Mouse (Mus musculus): ENCODE measurements at regions not wholly inside any gene's neighbourhood (a gene's known extent, or its start where the extent isn't known, plus 50 kb on each side); places are given as distances from the start of the nearest gene placed in this dataset.

DNA sequence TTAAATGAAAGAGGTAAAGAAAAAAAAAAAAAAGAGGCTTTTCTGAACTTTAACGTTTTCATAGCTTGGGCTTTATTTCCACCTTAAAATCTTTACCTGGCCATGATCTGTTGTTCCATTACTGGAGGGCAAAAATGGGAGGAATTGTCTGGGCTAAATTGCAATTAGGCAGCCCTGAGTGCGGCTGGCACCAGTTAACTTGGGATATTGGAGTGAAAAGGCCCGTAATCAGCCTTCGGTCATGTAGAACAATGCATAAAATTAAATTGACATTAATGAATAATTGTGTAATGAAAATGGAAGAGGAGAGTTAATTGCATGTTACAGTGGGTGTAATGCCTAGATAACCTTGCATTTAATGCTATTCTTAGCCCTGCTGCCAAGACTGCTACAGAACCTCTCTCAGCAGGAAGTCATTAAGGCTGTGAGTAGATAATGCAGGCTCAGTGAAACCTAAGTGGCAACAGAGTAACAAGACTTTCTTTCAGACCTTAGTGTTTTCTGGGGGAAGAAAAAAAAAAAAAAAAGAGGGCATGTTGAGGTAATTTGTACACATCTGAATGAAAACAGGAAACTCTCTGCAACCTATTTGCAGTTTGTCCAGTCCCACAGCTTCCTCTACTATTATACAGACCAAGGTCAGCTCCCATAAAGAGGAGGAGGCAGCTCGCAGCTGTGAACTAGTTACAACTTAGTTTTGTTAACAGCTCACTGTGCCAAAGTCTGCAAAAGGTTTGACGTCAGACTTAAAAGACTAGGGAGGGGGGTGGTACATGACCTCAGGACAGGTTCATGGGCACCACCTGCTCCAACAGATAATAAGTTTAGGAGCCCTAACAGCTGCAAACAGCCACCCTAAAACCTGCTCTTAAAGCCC is 290.4 kb downstream of the Lmo4 start:
- no peak overlapping the region for H3K27ac ChIP-seq (ENCODE audit: insufficient read depth, low read depth, low read length)
- WGBS: 18% methylated on average over 6 of the region's 6 CpGs
- no peaks in the 10 kb centered on the region for H3K36me3 ChIP-seq (ENCODE audit: control insufficient read depth, insufficient read depth, low read length)
- H3K4me3 ChIP-seq (ENCODE audit: low read depth, low read length): no peak overlapping the region
- no peaks in the 10 kb centered on the region for H3K4me1 ChIP-seq (ENCODE audit: control insufficient read depth, insufficient read depth, insufficient read length, low read length)
- TF ChIP-seq CTCF (IDR thresholded peaks at IDR 0.05; ENCODE audit: extremely low read depth, insufficient read length, insufficient replicate concordance, low read depth, low read length): no peak
- no peak for TF ChIP-seq POLR2A (IDR thresholded peaks at IDR 0.05; ENCODE audit: low read depth, low read length)
- H3K27me3 ChIP-seq (ENCODE audit: control insufficient read depth, insufficient read depth, low read length): no peaks in the 10 kb centered on the region

DNA sequence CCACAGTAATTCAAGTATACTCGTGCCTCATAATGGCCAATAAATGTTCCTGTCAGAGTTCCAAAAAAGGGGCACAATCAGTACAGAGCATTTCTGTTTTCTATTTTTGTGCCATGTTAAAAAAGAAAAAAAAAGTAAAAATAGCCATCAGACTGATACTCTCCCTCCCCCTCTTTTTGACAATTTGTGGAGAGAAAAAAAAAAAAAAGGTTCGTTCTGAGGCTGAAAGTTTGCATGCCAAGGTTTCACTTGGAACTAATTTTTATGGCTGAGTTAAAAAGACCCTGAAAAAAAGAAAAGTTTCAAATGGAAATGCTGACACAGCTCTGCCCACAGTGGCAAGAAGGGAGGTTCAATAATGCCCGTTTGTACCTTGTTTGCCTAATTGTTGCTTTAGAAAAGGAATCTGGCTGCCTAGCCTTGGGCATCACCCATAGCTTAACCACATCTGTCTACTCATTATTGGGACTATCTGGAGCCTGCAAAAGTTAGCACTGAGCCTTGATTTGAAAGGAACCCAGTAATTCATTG is 291.9 kb downstream of the Lmo4 start:
- no peak for TF ChIP-seq POLR2A (IDR thresholded peaks at IDR 0.05; ENCODE audit: low read depth, low read length)
- no peak for TF ChIP-seq CTCF (IDR thresholded peaks at IDR 0.05; ENCODE audit: extremely low read depth, insufficient read length, insufficient replicate concordance, low read depth, low read length)
- Histone ChIP-seq H3K36me3 (ENCODE audit: control insufficient read depth, insufficient read depth, low read length) (no peaks in the 10 kb centered on the region), H3K4me1 (ENCODE audit: control insufficient read depth, insufficient read depth, insufficient read length, low read length) (no peaks in the 10 kb centered on the region), H3K27me3 (ENCODE audit: control insufficient read depth, insufficient read depth, low read length) (no peaks in the 10 kb centered on the region), H3K27ac (ENCODE audit: insufficient read depth, low read depth, low read length) (no peak overlapping the region), H3K4me3 (ENCODE audit: low read depth, low read length) (no peak overlapping the region)
- WGBS: 70% methylated on average over 3 of the region's 3 CpGs

DNA sequence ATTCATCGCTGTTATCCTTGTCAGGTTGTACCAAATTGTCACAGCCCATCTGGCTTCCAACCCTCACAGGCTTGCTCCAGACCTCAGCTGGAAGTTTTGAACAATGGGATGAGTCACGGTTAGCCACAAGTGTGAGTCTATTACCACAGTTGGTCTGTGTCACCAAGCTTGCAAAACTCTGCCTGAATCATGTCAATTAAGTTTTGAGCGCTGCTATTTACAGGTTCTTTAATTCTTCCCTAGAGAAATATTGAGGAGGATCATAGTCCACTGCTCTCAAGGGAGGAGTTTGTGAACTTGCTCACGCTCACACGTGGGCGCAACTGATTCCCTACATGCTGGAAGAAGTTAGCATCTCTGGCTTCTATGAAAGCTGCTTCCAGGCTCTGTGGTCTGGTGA is 292.6 kb downstream of the Lmo4 start:
- Histone ChIP-seq H3K4me3 (ENCODE audit: low read depth, low read length) (no peak overlapping the region), H3K27me3 (ENCODE audit: control insufficient read depth, insufficient read depth, low read length) (no peaks in the 10 kb centered on the region), H3K36me3 (ENCODE audit: control insufficient read depth, insufficient read depth, low read length) (no peaks in the 10 kb centered on the region), H3K27ac (ENCODE audit: insufficient read depth, low read depth, low read length) (no peak overlapping the region), H3K4me1 (ENCODE audit: control insufficient read depth, insufficient read depth, insufficient read length, low read length) (no peaks in the 10 kb centered on the region)
- WGBS: 55% methylated on average over 6 of the region's 6 CpGs
- TF ChIP-seq POLR2A (IDR thresholded peaks at IDR 0.05; ENCODE audit: low read depth, low read length): no peak
- TF ChIP-seq CTCF (IDR thresholded peaks at IDR 0.05; ENCODE audit: extremely low read depth, insufficient read length, insufficient replicate concordance, low read depth, low read length): no peak

DNA sequence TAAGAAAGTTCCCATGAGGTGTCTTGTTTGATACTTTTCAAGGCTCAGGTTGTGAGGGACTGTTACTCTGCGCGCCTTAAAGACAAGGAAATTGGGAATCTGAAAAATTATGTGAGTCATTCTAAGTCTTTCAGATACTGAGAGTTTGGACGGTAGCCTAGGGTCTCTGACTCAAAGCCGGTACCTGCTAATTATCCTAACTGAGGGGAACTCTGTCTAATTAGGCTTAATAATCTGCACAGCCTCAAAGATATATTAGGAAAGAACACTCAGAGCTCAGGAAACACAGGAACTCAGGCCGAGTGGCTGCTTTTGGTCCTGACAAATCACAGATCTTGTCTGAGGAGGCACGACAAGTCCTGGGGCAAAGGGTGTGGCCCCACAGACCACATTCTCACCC is 295.7 kb downstream of the Lmo4 start:
- TF ChIP-seq POLR2A (IDR thresholded peaks at IDR 0.05; ENCODE audit: low read depth, low read length) (no peak), CTCF (IDR thresholded peaks at IDR 0.05; ENCODE audit: extremely low read depth, insufficient read length, insufficient replicate concordance, low read depth, low read length) (no peak)
- Histone ChIP-seq H3K27ac (ENCODE audit: insufficient read depth, low read depth, low read length) (no peak overlapping the region), H3K27me3 (ENCODE audit: control insufficient read depth, insufficient read depth, low read length) (no peaks in the 10 kb centered on the region), H3K36me3 (ENCODE audit: control insufficient read depth, insufficient read depth, low read length) (no peaks in the 10 kb centered on the region), H3K4me3 (ENCODE audit: low read depth, low read length) (no peak overlapping the region), H3K4me1 (ENCODE audit: control insufficient read depth, insufficient read depth, insufficient read length, low read length) (no peaks in the 10 kb centered on the region)
- WGBS: 73% methylated on average over 6 of the region's 6 CpGs

DNA sequence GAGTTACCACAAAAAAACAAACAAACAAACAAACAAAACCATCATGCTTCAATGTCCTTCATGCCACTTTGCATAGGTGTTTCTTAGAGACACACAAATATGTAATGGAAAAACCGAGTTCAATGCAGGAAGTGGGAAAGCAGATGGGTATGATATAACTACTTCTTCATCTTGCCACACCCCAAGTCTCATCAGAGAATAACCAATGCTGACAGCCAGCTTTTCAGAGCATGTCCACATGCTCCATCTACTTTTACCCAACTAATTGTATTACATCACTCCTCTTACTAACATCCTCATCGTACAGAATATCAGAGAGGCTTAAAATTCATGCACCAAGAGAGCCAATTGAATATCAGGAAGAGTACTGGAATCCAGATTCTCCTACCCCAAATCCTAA is 301.6 kb downstream of the Lmo4 start:
- no peaks in the 10 kb centered on the region for H3K36me3 ChIP-seq (ENCODE audit: control insufficient read depth, insufficient read depth, low read length)
- WGBS: 75% methylated on average over 2 of the region's 2 CpGs
- no peak overlapping the region for H3K4me3 ChIP-seq (ENCODE audit: low read depth, low read length)
- no peak overlapping the region for H3K27ac ChIP-seq (ENCODE audit: insufficient read depth, low read depth, low read length)
- no peak for TF ChIP-seq CTCF (IDR thresholded peaks at IDR 0.05; ENCODE audit: extremely low read depth, insufficient read length, insufficient replicate concordance, low read depth, low read length)
- no peak for TF ChIP-seq POLR2A (IDR thresholded peaks at IDR 0.05; ENCODE audit: low read depth, low read length)
- no peaks in the 10 kb centered on the region for H3K27me3 ChIP-seq (ENCODE audit: control insufficient read depth, insufficient read depth, low read length)
- no peaks in the 10 kb centered on the region for H3K4me1 ChIP-seq (ENCODE audit: control insufficient read depth, insufficient read depth, insufficient read length, low read length)

DNA sequence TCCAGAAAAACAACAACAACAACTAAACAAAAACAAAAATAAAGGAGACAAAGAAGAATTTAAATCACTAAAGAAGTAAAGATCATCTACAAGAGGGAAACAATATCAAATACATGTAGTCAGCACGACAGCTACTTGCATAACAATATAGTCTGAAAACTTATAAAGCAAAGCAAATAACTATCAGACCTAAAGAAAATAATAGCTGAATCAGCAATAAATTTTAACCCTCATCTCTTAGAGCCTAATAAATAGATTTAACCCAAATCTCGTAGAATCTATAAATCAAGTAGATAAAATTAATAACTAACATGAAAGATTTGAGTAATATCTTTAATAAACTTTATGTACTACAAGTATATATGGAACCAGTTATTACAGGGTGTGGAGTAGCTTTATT is 324.2 kb downstream of the Lmo4 start:
- H3K27me3 ChIP-seq (ENCODE audit: control insufficient read depth, insufficient read depth, low read length): no peaks in the 10 kb centered on the region
- 72% methylated on average over 2 of the region's 2 CpGs for WGBS
- no peaks in the 10 kb centered on the region for H3K4me1 ChIP-seq (ENCODE audit: control insufficient read depth, insufficient read depth, insufficient read length, low read length)
- TF ChIP-seq POLR2A (IDR thresholded peaks at IDR 0.05; ENCODE audit: low read depth, low read length): no peak
- TF ChIP-seq CTCF (IDR thresholded peaks at IDR 0.05; ENCODE audit: extremely low read depth, insufficient read length, insufficient replicate concordance, low read depth, low read length): no peak
- no peak overlapping the region for H3K4me3 ChIP-seq (ENCODE audit: low read depth, low read length)
- no peak overlapping the region for H3K27ac ChIP-seq (ENCODE audit: insufficient read depth, low read depth, low read length)
- no peaks in the 10 kb centered on the region for H3K36me3 ChIP-seq (ENCODE audit: control insufficient read depth, insufficient read depth, low read length)

DNA sequence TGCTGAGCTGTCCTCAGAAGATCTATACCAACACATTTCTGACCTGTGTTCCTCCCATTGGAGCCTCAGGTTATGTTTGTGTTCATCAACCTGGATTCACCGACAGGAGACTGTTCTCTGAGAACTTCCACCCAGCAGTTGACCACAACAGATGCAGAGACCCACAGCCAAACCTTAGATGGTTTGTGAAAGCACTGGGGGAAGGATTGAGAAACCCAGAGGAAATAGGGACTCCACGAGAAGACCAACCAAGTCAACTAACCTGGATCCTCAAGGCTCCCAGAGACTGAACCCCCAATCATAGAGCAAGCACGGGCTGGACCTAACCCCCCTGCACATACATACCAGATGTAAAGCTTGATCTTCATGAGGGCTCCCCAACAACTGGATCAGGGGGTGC is 331.1 kb downstream of the Lmo4 start:
- 83% methylated on average over 3 of the region's 3 CpGs for WGBS
- TF ChIP-seq CTCF (IDR thresholded peaks at IDR 0.05; ENCODE audit: extremely low read depth, insufficient read length, insufficient replicate concordance, low read depth, low read length): no peak
- TF ChIP-seq POLR2A (IDR thresholded peaks at IDR 0.05; ENCODE audit: low read depth, low read length): no peak
- Histone ChIP-seq H3K4me1 (ENCODE audit: control insufficient read depth, insufficient read depth, insufficient read length, low read length) (no peaks in the 10 kb centered on the region), H3K36me3 (ENCODE audit: control insufficient read depth, insufficient read depth, low read length) (no peaks in the 10 kb centered on the region), H3K4me3 (ENCODE audit: low read depth, low read length) (no peak overlapping the region), H3K27me3 (ENCODE audit: control insufficient read depth, insufficient read depth, low read length) (no peaks in the 10 kb centered on the region), H3K27ac (ENCODE audit: insufficient read depth, low read depth, low read length) (no peak overlapping the region)

Data from small intestine, adult 2 months (tissue).